Mouse (Mus musculus) myocyte (in vitro differentiated cells): ENCODE results near the gene Lrfn4.

Source experiments
- POLR2A ChIP-seq: IDR thresholded peaks from one replicate; pipeline ENCODE4 v1.6.1; 2011; ENCODE audit warnings: low read depth, mild to moderate bottlenecking, control low read depth, moderate library complexity; ENCODE audit not compliant: insufficient read length
- USF1 ChIP-seq: IDR thresholded peaks from one replicate; pipeline ENCODE4 v1.6.1; 2011; ENCODE audit warnings: low read depth, mild to moderate bottlenecking, control low read depth, moderate library complexity

- TF ChIP-seq USF1 (no peak), POLR2A (no peak)
These were observed 44.7 kb downstream of the Lrfn4 start for GRCm38 (mm10) chr19:4570815-4571214.
